Mouse (Mus musculus): ENCODE measurements around the gene Tmem242. TPM values are rescaled to one million over a fixed set of nuclear protein-coding genes. Genes with fewer than 3 reads are reported as not detected.

Tmem242 gene
- 12.1 and 13.4 TPM in 2 replicates for polyA plus RNA-seq (2012; rRNA removed)

- peak; percentile 55 for TF ChIP-seq POLR2A (IDR thresholded peaks at IDR 0.05; ENCODE audit: control insufficient read depth, low read depth, low read length)
- peak; percentile 40; the same call in 1 of the 2 replicates for TF ChIP-seq CTCF (IDR thresholded peaks at IDR 0.05; ENCODE audit: control insufficient read depth, insufficient read depth, insufficient replicate concordance, low read depth, low read length)
- peak within 1 kb of the TSS; percentile 75 for H3K27ac ChIP-seq (ENCODE audit: control insufficient read depth, insufficient read depth, low read depth, low read length)
- peak within 1 kb of the TSS; percentile 97 for H3K4me3 ChIP-seq (ENCODE audit: control insufficient read depth, low read depth, low read length)
- peaks cover 5% of the 10 kb centered on the region for H3K4me1 ChIP-seq (ENCODE audit: control insufficient read depth, insufficient read depth, low read length)
- H3K27me3 ChIP-seq (ENCODE audit: control insufficient read depth, insufficient read depth, low read length), result no peaks in the 10 kb centered on the region
- H3K36me3 ChIP-seq (ENCODE audit: control insufficient read depth, insufficient read depth, low read length), result no peaks in the 10 kb centered on the region
These were observed at the start of gene Tmem242 for GRCm38 (mm10) chr17:5440159-5440971. Tmem242 (minus strand) TSS chr17:5440259.

- Histone ChIP-seq H3K27ac (ENCODE audit: control insufficient read depth, insufficient read depth, low read depth, low read length) (no peak overlapping the region), H3K27me3 (ENCODE audit: control insufficient read depth, insufficient read depth, low read length) (no peaks in the 10 kb centered on the region), H3K4me3 (ENCODE audit: control insufficient read depth, low read depth, low read length) (no peak overlapping the region), H3K4me1 (ENCODE audit: control insufficient read depth, insufficient read depth, low read length) (peaks cover 11% of the 10 kb centered on the region), H3K36me3 (ENCODE audit: control insufficient read depth, insufficient read depth, low read length) (no peaks in the 10 kb centered on the region)
- TF ChIP-seq POLR2A (IDR thresholded peaks at IDR 0.05; ENCODE audit: control insufficient read depth, low read depth, low read length), result no peak
- no peak for TF ChIP-seq CTCF (IDR thresholded peaks at IDR 0.05; ENCODE audit: control insufficient read depth, insufficient read depth, insufficient replicate concordance, low read depth, low read length)
These were observed 48.1 kb upstream of the Tmem242 start for GRCm38 (mm10) chr17:5488156-5488555.

- no peak overlapping the region for H3K27ac ChIP-seq (ENCODE audit: control insufficient read depth, insufficient read depth, low read depth, low read length)
- H3K4me1 ChIP-seq (ENCODE audit: control insufficient read depth, insufficient read depth, low read length), result no peaks in the 10 kb centered on the region
- no peak for TF ChIP-seq POLR2A (IDR thresholded peaks at IDR 0.05; ENCODE audit: control insufficient read depth, low read depth, low read length)
- no peak for TF ChIP-seq CTCF (IDR thresholded peaks at IDR 0.05; ENCODE audit: control insufficient read depth, insufficient read depth, insufficient replicate concordance, low read depth, low read length)
- H3K4me3 ChIP-seq (ENCODE audit: control insufficient read depth, low read depth, low read length), result no peak overlapping the region
- H3K36me3 ChIP-seq (ENCODE audit: control insufficient read depth, insufficient read depth, low read length), result no peaks in the 10 kb centered on the region
- no peaks in the 10 kb centered on the region for H3K27me3 ChIP-seq (ENCODE audit: control insufficient read depth, insufficient read depth, low read length)
These were observed 44.6 kb upstream of the Tmem242 start for GRCm38 (mm10) chr17:5484663-5485062.

- Histone ChIP-seq H3K36me3 (ENCODE audit: control insufficient read depth, insufficient read depth, low read length) (no peaks in the 10 kb centered on the region), H3K27me3 (ENCODE audit: control insufficient read depth, insufficient read depth, low read length) (no peaks in the 10 kb centered on the region), H3K27ac (ENCODE audit: control insufficient read depth, insufficient read depth, low read depth, low read length) (no peak overlapping the region), H3K4me1 (ENCODE audit: control insufficient read depth, insufficient read depth, low read length) (no peaks in the 10 kb centered on the region), H3K4me3 (ENCODE audit: control insufficient read depth, low read depth, low read length) (no peak overlapping the region)
- TF ChIP-seq POLR2A (IDR thresholded peaks at IDR 0.05; ENCODE audit: control insufficient read depth, low read depth, low read length) (no peak), CTCF (IDR thresholded peaks at IDR 0.05; ENCODE audit: control insufficient read depth, insufficient read depth, insufficient replicate concordance, low read depth, low read length) (no peak)
These were observed 43.4 kb upstream of the Tmem242 start for GRCm38 (mm10) chr17:5483456-5483855.

GRCm38 (mm10) chr17:5475960-5476725, 36.1 kb upstream of the Tmem242 start:
- no peak for TF ChIP-seq CTCF (IDR thresholded peaks at IDR 0.05; ENCODE audit: control insufficient read depth, insufficient read depth, insufficient replicate concordance, low read depth, low read length)
- Histone ChIP-seq H3K4me3 (ENCODE audit: control insufficient read depth, low read depth, low read length) (no peak overlapping the region), H3K4me1 (ENCODE audit: control insufficient read depth, insufficient read depth, low read length) (peaks cover 4% of the 10 kb centered on the region)

GRCm38 (mm10) chr17:5472268-5472667, 32.2 kb upstream of the Tmem242 start:
- Histone ChIP-seq H3K4me1 (ENCODE audit: control insufficient read depth, insufficient read depth, low read length) (peaks cover 6% of the 10 kb centered on the region), H3K27ac (ENCODE audit: control insufficient read depth, insufficient read depth, low read depth, low read length) (no peak overlapping the region), H3K4me3 (ENCODE audit: control insufficient read depth, low read depth, low read length) (no peak overlapping the region), H3K36me3 (ENCODE audit: control insufficient read depth, insufficient read depth, low read length) (no peaks in the 10 kb centered on the region), H3K27me3 (ENCODE audit: control insufficient read depth, insufficient read depth, low read length) (no peaks in the 10 kb centered on the region)
- TF ChIP-seq POLR2A (IDR thresholded peaks at IDR 0.05; ENCODE audit: control insufficient read depth, low read depth, low read length) (no peak), CTCF (IDR thresholded peaks at IDR 0.05; ENCODE audit: control insufficient read depth, insufficient read depth, insufficient replicate concordance, low read depth, low read length) (no peak)

More at GRCm38 (mm10) chr17:5475960-5476725, 36.1 kb upstream of the Tmem242 start:
- H3K27ac ChIP-seq (ENCODE audit: control insufficient read depth, insufficient read depth, low read depth, low read length), result no peak overlapping the region
- H3K36me3 ChIP-seq (ENCODE audit: control insufficient read depth, insufficient read depth, low read length), result no peaks in the 10 kb centered on the region
- H3K27me3 ChIP-seq (ENCODE audit: control insufficient read depth, insufficient read depth, low read length), result no peaks in the 10 kb centered on the region

GRCm38 (mm10) chr17:5467177-5467576, 27.1 kb upstream of the Tmem242 start:
- Histone ChIP-seq H3K4me3 (ENCODE audit: control insufficient read depth, low read depth, low read length) (no peak overlapping the region), H3K27me3 (ENCODE audit: control insufficient read depth, insufficient read depth, low read length) (no peaks in the 10 kb centered on the region), H3K27ac (ENCODE audit: control insufficient read depth, insufficient read depth, low read depth, low read length) (no peak overlapping the region), H3K4me1 (ENCODE audit: control insufficient read depth, insufficient read depth, low read length) (peaks cover 6% of the 10 kb centered on the region), H3K36me3 (ENCODE audit: control insufficient read depth, insufficient read depth, low read length) (no peaks in the 10 kb centered on the region)
- no peak for TF ChIP-seq POLR2A (IDR thresholded peaks at IDR 0.05; ENCODE audit: control insufficient read depth, low read depth, low read length)
